Mouse (Mus musculus) ovary, adult 18-20 months (tissue): ENCODE measurements around the gene Rbm17.
"Not testable (repeated sequence)": the region's sequence is repeated elsewhere in the genome, so short reads cannot be mapped to it uniquely, and the experiment has no call there.

Experiments
- DNase-seq: peaks from one replicate; pipeline ENCODE4 v3.0.0; 2022; ENCODE audit warnings: low spot score, mixed read lengths

Rbm17 gene

DNA sequence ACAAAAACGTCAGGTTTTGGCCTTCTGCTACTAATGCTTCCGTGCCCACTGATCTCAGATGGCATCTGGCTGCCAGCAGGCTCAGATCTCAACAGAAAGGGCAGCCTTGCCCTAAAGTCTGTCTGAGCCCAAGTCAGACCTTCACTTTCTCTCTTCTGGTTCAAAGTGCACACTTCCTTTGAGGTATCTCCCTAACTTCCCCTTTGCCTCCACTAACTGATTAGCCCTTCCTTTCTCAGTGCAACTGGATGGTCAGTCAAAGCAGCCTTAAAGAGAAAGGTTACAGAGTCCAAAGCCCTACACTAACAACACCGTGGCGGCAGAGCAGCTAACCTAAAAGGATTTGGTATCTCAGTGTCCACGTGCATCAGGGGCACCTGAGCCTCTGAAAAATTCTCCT, 59.6 kb downstream of the Rbm17 start:
- no peak for DNase-seq

DNA sequence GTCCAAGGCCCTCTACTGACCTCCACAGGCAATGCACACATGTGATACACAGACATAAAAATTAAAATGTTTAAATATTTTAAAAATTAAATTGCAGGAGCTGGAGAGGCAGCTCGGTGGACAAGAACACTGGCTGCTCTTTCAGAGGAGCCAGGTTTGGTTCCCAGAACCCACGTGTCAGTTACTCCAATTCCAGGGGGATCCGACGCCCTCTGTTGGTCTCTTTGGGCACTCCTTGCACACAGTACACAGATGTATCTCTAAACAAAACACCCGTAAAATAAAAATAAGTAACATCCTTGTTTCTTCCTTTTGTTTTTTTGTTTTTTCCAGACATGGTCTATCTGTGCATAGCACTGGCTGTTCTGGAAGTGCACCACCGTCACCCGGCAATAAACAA, 60.8 kb downstream of the Rbm17 start:
- no peak for DNase-seq

DNA sequence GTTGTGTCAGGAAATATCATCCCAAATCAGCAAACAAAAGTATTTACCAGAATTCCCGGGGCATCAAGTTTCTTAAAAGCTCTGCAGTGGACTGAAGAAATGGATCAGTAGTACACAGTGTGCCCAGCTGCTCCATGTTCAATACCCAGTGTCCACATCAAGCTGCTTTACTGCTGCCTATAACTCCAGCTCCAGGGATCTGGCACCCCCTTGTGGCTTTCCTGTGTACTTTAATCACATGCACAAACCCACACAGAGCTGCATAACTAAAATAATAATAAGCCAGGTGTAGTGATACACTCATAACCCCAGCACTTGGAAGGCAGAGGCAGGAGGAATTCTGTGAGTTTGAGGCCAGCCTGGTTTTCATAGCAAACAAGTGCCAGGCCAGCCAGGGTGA, 61.3 kb downstream of the Rbm17 start:
- peak; percentile 25 for DNase-seq

DNA sequence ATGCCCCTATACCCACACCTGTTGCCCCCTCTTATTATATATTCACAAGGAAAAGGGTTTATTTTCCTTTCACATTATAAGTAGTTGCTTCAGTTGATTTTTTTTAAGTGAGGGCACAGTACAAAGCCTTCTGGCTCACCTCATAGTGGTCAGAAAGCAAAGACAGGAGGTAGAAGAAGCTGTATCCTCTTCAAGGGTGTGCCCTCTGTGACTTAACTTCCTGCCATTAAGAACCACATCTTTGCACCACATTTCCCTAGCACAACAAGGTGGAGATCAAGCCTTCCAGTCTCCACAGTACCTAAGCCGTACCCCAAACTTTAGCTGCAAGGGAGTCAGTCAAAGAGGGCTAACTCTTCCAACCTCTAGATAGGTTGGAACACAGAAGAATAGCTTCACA, 61.8 kb downstream of the Rbm17 start:
- DNase-seq, result no peak

DNA sequence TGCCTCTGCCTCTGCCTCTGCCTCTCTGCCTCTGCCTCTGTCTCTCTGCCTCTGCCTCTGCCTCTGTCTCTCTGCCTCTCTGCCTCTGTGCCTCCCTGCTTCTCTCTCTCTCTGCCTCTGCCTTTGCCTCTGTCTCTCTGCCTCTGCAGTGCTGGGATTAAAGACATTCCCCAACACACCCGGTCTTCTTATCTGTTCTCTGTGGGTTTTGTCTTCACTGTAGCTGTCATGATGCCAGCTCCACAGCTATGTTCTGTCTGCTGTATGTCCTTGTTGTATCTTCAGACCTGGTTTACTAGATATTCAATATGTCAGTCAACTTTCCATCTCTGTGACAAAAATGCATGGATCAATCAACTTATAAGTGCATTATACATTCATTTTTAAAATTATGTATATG, 62.4 kb downstream of the Rbm17 start:
- not testable (repeated sequence) for DNase-seq

DNA sequence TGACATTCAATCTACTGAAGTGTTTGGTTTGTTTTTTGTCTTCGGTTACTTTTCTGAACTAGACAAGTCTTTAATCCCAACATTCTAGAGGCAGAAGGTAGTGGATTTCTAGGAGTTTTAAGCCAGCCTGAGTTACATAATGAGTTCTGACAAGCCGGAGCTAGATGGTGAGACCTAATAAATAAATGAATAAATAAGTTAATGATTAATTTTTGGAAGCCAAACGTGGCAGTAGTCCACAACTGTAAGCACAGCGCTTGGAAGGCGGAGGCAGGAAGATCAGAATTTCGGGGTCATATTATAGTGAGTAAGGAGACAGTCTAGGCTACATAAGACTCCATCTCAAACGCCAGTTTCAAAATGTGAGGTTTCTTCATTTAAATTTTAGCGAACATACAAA, 68.0 kb downstream of the Rbm17 start:
- DNase-seq, result no peak
